Mouse (Mus musculus) brain, embryonic 14.5 days (tissue): ENCODE results near the gene Kalrn.

Source experiments
- CTCF ChIP-seq: fragments of 200-500 bp; IDR thresholded peaks from 2 replicates; pipeline ENCODE4 v1.5.1; 2012; ENCODE audit warnings: inconsistent platforms, mild to moderate bottlenecking, moderate library complexity, borderline replicate concordance; ENCODE audit not compliant: insufficient read depth, insufficient read length; ENCODE audit errors: extremely low read depth
- POLR2A ChIP-seq: fragments of 200-500 bp; IDR thresholded peaks from 2 replicates; pipeline ENCODE4 v1.6.1; 2012; ENCODE audit warnings: mild to moderate bottlenecking, inconsistent platforms, borderline replicate concordance; ENCODE audit not compliant: poor library complexity, insufficient read depth, insufficient read length, severe bottlenecking; ENCODE audit errors: extremely low read depth

GRCm38 (mm10) chr16:34047006-34047360, 526.3 kb downstream of the Kalrn start:
- TF ChIP-seq CTCF (no peak), POLR2A (no peak)
